Mouse (Mus musculus) adrenal gland, adult (tissue): ENCODE results near the gene Csnk2a1.
"Not testable (repeated sequence)": the region's sequence is repeated elsewhere in the genome, so short reads cannot be mapped to it uniquely, and the experiment has no call there.

Experiments
- DNase-seq, 2 experiments: peaks; one replicate each; pipeline ENCODE4 v3.0.0; 2022 to 2023; ENCODE audit warnings: low spot score in 1 of 2; ENCODE audit not compliant: inconsistent age in 2 of 2

Gene Csnk2a1

GRCm38 (mm10) chr2:152230046-152230445, 3.4 kb downstream of the Csnk2a1 start:
- DNase-seq: no peak

DNA sequence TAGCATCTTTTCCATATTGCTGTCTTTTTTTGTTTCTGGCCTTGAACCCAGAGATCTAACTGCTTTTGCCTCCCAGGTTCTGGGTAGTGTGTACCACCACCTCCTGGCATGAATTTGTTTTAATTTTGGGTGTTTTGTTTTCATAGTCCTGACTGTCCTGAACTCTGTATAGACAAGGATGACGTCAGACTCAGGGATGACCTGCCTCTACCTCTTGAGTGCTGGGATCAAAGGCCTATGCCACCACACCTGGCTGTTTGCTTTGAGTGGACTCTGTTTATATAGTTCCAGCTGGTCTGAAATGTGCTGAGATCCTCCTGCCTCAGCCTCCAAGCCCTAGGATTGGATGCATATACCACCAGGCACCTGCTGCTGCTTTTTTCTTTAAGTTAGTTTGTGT, 11.3 kb downstream of the Csnk2a1 start:
- DNase-seq: no peak

GRCm38 (mm10) chr2:152240580-152240979, 13.9 kb downstream of the Csnk2a1 start:
- peak in 1 of 2 experiments; percentile 70 for DNase-seq

GRCm38 (mm10) chr2:152247213-152247612, 20.6 kb downstream of the Csnk2a1 start:
- DNase-seq: no peak

- no peak for DNase-seq
Measured at GRCm38 (mm10) chr2:152250511-152250910, 23.9 kb downstream of the Csnk2a1 start.

GRCm38 (mm10) chr2:152259739-152260138, 33.1 kb downstream of the Csnk2a1 start:
- no peak for DNase-seq

DNA sequence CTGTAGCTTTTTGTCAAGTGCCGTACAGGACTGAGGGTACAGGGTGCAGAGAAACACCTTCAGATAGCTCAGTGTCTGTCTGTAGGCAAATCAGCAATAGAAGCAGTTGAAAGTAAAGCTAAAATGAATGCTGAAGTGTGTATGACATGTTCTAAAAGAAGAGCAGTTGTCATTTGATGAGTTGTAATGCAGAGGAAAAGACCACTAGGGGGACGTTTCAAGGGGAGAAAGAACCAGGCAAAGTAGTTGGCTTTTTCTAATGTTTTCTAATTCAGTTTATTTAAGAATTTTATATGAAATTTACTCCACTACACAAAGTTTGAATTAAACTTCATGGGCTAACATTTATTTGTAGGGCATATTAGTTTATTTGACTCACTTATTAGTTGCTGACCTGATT, 47.0 kb downstream of the Csnk2a1 start:
- DNase-seq: no peak

DNA sequence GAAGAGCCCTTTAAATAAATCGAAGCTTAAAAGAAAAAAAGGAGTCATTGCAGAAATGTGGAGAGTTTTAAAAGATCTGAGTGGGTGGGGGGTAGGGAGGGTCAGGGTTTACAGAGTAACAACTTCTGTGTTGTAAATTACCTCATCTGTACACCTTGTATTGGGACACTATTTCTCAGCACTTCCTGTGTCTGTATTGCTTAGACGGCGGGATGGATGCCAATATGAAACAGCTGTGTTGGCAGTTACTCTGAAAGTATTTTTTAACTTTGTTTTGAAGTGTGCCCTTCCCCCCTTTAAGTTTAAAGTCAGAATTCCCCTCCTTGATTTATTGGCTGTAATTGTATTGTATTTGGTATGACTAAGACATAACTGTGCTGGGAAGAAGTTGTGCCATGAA, 54.8 kb downstream of the Csnk2a1 start:
- no peak for DNase-seq

GRCm38 (mm10) chr2:152287560-152287959, 60.9 kb downstream of the Csnk2a1 start:
- no peak for DNase-seq

GRCm38 (mm10) chr2:152288046-152288445, 61.4 kb downstream of the Csnk2a1 start:
- DNase-seq: no peak

DNA sequence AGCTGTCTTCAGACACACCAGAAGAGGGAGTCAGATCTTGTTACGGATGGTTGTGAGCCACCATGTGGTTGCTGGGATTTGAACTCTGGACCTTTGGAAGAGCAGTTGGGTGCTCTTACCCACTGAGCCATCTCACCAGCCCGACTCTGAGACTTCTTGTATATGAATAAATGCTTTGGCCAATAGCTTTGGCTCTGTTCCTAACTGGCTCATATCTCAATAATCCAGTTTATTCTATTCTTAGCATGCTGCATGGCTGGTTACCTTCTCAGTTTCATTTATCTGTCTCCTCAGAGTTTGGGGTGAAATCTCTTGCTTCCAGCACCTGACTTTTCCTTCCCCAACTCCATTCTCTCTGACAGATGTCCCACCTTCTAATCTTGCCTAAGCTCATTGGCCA, 63.0 kb downstream of the Csnk2a1 start:
- not testable (repeated sequence) for DNase-seq

DNA sequence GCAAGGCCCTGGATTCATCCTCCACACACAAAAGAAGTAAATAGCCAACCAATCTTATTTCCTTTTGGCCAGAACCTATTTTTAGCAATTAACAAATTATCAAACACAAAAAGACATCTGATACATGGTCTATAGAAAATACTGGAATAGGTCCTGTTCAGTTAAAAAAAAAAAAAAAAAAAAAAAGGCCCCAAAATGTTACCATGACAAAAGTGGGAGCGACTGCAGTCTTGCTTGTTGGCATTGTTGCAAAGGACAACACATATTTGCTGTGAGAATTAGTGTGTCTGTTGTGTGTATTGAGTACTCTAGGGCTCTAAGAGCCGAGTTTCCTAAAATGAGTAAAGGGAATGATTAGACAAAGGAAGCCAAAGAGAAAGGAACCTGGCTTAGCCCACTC, 65.8 kb downstream of the Csnk2a1 start:
- no peak for DNase-seq

DNA sequence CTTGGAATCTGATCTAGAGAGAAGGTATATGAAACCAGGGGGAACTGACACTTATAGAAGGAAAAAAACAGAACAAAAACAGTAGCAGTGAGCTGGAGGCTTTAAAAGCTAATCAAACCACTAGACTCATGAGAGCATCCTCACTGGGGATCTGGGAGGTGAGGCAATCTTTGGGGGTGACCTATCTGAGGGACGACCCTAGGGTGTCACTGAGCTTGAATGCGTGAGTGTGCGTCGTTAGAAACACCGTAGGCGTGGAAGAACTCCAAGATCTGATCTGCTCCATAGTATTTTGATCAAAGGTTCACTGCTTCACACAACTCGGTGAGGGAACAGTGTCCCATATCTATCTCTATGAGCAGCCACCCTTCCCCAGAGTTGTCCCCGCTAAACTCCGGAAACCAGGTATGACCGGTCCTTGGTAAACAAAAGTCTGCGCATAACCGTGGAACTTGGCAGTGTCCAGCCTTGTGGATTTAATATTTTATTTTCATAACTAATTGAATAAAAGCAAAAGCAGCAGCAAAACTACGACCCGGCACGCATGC, 66.6 kb downstream of the Csnk2a1 start:
- DNase-seq: no peak

DNA sequence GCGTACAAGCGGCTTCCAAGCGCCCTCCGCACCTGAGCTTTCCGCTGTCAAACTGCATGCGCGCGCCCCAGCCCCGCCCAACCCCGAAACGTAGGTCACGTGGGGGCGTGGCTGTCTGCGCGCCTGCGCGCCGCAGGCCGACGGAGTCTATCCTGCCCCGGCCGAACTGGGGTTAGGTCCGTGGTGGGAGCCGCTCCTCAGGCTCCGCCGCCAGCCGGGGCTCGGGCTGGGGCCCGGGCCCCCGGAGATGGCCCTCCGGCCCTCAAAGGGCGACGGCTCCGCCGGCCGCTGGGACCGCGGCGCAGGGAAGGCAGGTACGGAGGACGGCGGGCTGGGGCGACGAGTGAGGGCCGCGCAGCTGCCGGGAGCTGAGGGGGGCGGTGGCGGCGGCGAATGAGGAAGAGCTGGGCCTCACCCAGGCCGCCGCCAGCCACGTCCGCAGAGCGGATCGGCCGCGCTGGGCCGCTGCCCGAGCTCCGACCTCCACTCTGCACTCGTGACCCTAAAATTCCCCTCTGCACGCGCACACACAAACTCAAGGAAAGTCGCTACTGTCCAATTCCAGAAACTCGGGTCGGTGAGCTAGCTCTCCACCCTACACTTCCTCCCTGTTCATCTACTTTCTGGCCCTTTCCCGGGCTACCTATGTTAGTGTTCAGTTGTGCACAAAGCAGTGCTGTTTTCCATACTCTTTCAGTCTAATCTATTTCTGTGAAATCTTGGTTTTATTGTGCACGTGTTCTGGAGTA, 67.3 kb downstream of the Csnk2a1 start, which contains the start of gene Tbc1d20:
TSS of gene Tbc1d20 (plus strand) at position 102 of the 749 bp plus-strand sequence.
- DNase-seq: peak; percentile 94 to 98

GRCm38 (mm10) chr2:152294541-152294940, 67.9 kb downstream of the Csnk2a1 start:
- no peak for DNase-seq

- no peak for DNase-seq
Measured at GRCm38 (mm10) chr2:152302862-152303261, 76.2 kb downstream of the Csnk2a1 start.

GRCm38 (mm10) chr2:152303781-152304180, 77.1 kb downstream of the Csnk2a1 start:
- DNase-seq: no peak

DNA sequence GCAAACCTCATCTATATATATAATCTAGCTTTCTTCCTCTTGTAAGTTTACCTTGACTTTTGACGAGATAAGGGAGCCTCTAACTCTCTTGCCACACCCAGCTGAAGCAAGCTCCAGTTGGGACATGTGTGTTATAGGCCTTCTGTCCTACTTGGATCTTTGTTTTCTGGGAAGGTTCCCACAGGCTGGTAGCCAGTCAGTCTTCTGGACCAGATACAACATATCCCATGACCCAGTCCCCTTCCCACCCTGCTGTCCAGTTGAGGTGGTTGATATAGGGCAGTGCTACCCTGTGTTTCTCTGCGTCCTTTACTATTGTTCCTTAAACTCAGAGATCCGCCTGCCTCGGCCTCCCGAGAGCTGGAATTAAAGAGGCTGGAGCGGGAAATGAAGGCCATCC, 78.8 kb downstream of the Csnk2a1 start:
- DNase-seq: peak in 1 of 2 experiments; percentile 64

DNA sequence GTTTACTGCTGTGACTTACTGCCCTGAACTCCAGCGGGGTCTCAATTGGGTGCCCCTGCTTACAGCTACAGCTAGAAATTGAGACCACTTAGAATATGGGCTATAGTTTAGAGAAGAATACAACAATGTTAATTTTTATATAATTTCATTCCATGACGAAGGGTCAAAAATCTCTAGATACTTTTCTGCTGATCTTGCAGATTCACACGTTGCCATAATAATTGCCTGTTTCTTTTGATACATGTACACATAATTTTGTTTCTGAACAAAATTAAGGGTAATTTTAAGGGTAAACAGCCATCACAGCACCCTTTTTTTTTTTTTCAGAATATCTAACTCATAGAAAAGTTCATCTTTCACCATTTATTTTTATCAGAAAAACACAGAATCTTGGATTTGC, 80.5 kb downstream of the Csnk2a1 start:
- DNase-seq: no peak

GRCm38 (mm10) chr2:152312996-152313395, 86.4 kb downstream of the Csnk2a1 start:
- peak in 1 of 2 experiments; percentile 77 for DNase-seq

- peak in 1 of 2 experiments; percentile 52 for DNase-seq
Measured at GRCm38 (mm10) chr2:152313926-152314325, 87.3 kb downstream of the Csnk2a1 start.

DNA sequence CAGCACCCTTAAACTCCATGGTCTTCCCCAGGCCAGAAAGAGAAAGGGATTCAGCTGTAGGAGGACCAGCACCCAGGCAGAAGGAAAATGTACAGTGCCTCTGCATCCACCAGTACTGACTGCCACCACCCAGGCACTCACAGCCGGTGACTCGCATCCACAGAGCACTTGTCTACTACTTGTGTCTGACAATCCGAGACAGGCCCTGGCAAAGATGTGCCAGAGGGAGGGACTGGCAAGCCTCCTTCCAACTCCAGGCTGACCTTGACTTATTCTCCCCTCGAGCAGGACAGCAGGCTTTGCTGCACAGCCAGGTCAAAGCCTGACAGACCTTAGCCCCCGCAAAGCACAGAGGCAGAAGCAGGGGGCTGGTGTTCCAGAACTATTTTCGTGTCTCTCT, 90.4 kb downstream of the Csnk2a1 start:
- peak; percentile 71 to 73 for DNase-seq

GRCm38 (mm10) chr2:152321558-152321957, 94.9 kb downstream of the Csnk2a1 start:
- DNase-seq: no peak
